Mouse (Mus musculus): ENCODE measurements around the gene Fibp. TPM values are rescaled to one million over a fixed set of nuclear protein-coding genes. Genes with fewer than 3 reads are reported as not detected.

The Fibp gene
- polyA plus RNA-seq, 1 experiment from 2014 or later, result 192 TPM

- H3K36me3 ChIP-seq, result peaks cover 4% of the 10 kb centered on the region
- H3K9me3 ChIP-seq, result no peaks in the 10 kb centered on the region
- H3K4me3 ChIP-seq (replicated peaks), result peak overlapping the region; percentile 79
- ATAC-seq, result peak; percentile 93
- peak overlapping the region; percentile 97 for H3K27ac ChIP-seq
- H3K4me2 ChIP-seq (replicated peaks), result peak overlapping the region; percentile 99
- WGBS, result under 1% methylated on average over 69 of the region's 70 CpGs
- H3K9ac ChIP-seq (replicated peaks), result peak overlapping the region; percentile 93
- H3K4me1 ChIP-seq (replicated peaks), result peaks cover 45% of the 10 kb centered on the region
- H3K27me3 ChIP-seq, result peaks cover 15% of the 10 kb centered on the region
These were observed 3.3 kb upstream of the Fibp start for GRCm38 (mm10) chr19:5456922-5457745.

GRCm38 (mm10) chr19:5457746-5458442 lies 2.5 kb upstream of the Fibp start, which contains the start of gene Ccdc85b:
Gene Ccdc85b (minus strand): TSS chr19:5457894.
- 15% methylated on average over 14 of the region's 14 CpGs for WGBS
- peak within 1 kb of the TSS; percentile 79 for H3K4me3 ChIP-seq (replicated peaks)
- peak within 1 kb of the TSS; percentile 93 for H3K9ac ChIP-seq (replicated peaks)
- H3K9me3 ChIP-seq, result no peaks in the 10 kb centered on the region
- peaks cover 10% of the 10 kb centered on the region for H3K36me3 ChIP-seq
- H3K4me1 ChIP-seq (replicated peaks), result peaks cover 45% of the 10 kb centered on the region
- H3K27me3 ChIP-seq, result peaks cover 15% of the 10 kb centered on the region
- peak; percentile 18; the same call in 1 of the 2 replicates for ATAC-seq
- H3K4me2 ChIP-seq (replicated peaks), result peak within 1 kb of the TSS; percentile 99
- peak within 1 kb of the TSS; percentile 97 for H3K27ac ChIP-seq

GRCm38 (mm10) chr19:5459019-5459418 lies 1.4 kb upstream of the Fibp start:
- 73% methylated on average over 7 of the region's 7 CpGs for WGBS
- H3K4me2 ChIP-seq (replicated peaks), result no peak overlapping the region
- peaks cover 53% of the 10 kb centered on the region for H3K4me1 ChIP-seq (replicated peaks)
- H3K27me3 ChIP-seq, result peaks cover 15% of the 10 kb centered on the region
- H3K9ac ChIP-seq (replicated peaks), result no peak overlapping the region
- H3K36me3 ChIP-seq, result peaks cover 14% of the 10 kb centered on the region
- no peaks in the 10 kb centered on the region for H3K9me3 ChIP-seq
- ATAC-seq, result no peak
- H3K4me3 ChIP-seq (replicated peaks), result no peak overlapping the region
- no peak overlapping the region for H3K27ac ChIP-seq

DNA sequence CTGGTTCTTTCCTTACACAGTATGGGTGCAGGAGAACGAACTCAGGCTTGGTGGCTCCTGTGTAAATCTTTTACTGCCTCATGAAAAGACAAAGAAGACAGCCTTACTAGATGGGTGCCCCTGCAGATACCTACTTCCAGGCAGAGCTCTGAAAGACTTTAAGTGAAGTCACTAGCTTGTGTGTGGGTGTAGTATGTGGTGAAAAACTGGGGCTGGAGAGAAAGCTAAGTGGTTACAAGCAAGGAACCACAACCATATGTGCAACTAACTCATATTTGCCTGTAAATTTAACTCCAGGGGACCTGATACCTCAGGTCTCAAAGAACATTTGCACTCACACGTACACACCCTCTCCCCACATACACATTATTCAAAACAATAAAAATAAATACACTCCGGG lies 519 bp upstream of the Fibp start:
- Histone ChIP-seq H3K36me3 (peaks cover 21% of the 10 kb centered on the region), H3K27ac (peak overlapping the region; percentile 82), H3K4me1 (replicated peaks) (peaks cover 58% of the 10 kb centered on the region), H3K9me3 (no peaks in the 10 kb centered on the region), H3K4me3 (replicated peaks) (peak overlapping the region; percentile 77), H3K9ac (replicated peaks) (peak overlapping the region; percentile 85), H3K4me2 (replicated peaks) (peak overlapping the region; percentile 86), H3K27me3 (peaks cover 15% of the 10 kb centered on the region)
- no peak for ATAC-seq
- 23% methylated on average over 3 of the region's 3 CpGs for WGBS

DNA sequence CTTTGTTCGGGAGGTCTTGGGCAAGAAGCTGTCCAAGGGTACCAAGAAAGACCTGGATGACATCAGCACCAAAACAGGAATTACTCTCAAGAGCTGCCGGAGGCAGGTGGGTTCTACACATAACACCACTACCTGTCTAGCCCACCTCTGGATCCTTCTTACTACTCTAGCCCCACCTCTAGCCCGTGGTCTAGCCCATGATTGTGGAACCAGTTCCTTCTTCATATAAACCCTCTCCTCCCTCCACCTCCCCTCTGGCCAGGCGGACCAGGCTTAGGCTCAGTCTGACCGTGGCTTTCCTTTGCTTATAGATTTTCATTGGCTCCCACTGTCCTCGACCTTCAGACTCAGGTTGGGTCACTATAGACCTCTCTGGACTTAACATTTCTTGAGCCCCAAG lies 996 bp downstream of the Fibp start:
- no peak for ATAC-seq
- Histone ChIP-seq H3K4me2 (replicated peaks) (peak overlapping the region; percentile 86), H3K4me1 (replicated peaks) (peaks cover 50% of the 10 kb centered on the region), H3K9me3 (no peaks in the 10 kb centered on the region), H3K27ac (no peak overlapping the region), H3K27me3 (peaks cover 15% of the 10 kb centered on the region), H3K4me3 (replicated peaks) (peak overlapping the region; percentile 77), H3K36me3 (peaks cover 36% of the 10 kb centered on the region), H3K9ac (replicated peaks) (peak overlapping the region; percentile 85)
- WGBS, result 85% methylated on average over 6 of the region's 6 CpGs

DNA sequence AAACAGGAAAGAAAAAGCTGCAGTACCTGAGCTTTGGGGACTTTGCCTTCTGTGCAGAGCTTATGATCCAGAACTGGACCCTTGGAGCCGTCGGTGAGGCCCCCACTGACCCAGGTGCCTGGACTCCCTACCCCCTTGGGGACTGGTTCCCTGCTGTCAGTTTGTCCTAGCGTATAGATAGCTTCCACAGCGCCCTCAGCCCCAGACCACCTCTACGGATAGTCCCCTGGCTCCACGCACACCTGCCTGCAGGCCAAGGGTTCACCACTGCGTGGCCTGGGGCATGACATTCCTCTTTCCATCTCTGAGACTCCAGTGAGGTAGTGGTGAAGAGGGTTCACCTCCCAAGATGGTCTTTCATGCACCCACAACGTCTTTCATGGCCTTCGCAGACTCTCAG lies 2.8 kb downstream of the Fibp start:
- Histone ChIP-seq H3K4me1 (replicated peaks) (peaks cover 38% of the 10 kb centered on the region), H3K36me3 (peaks cover 52% of the 10 kb centered on the region), H3K9ac (replicated peaks) (no peak overlapping the region), H3K4me3 (replicated peaks) (no peak overlapping the region; the same call in 1 of the 2 replicates), H3K27ac (0 out of 2 replicates have a peak overlapping the region, but pooled peaks have one; percentile 3), H3K27me3 (peaks cover 13% of the 10 kb centered on the region), H3K4me2 (replicated peaks) (no peak overlapping the region), H3K9me3 (no peaks in the 10 kb centered on the region)
- WGBS, result 88% methylated on average over 9 of the region's 9 CpGs
- ATAC-seq, result no peak

DNA sequence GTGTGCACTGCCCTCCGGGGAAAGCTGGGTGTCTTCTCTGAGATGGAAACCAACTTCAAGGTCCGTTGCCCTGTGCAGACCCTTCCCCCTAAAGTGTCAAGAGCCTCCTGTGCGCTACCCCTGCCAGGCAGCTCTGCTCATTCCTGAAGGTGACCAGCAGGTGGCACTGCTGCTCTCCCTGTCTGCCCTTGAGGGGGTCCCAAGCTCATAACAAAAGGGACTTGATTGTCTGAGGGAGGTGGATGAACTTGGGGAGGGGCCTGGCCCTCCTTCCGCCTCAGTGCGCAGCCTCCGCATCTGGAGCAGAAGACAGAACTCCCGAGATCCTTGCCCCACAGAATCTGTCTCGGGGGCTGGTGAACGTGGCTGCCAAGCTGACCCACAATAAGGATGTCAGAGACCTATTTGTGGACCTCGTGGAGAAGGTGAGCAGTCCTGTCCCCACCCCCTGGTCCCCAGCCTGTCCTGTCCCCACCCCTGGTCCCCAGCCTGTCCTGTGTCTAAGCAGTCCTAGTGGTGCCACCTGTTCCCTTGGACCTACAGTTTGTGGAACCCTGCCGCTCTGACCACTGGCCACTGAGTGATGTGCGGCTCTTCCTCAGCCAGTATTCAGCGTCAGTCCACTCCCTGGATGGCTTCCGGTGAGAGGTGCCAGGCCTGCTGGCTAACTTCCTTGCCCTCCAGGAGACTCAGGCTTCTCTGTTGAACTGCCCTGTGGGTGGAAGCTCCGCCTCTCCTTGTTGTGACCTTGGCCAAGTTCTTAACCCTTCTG lies 3.6 kb downstream of the Fibp start:
- Histone ChIP-seq H3K4me2 (replicated peaks) (peak overlapping the region; percentile 55), H3K4me1 (replicated peaks) (peaks cover 38% of the 10 kb centered on the region), H3K4me3 (replicated peaks) (peak overlapping the region; percentile 35), H3K9ac (replicated peaks) (peak overlapping the region; percentile 66), H3K27me3 (peaks cover 6% of the 10 kb centered on the region), H3K9me3 (no peaks in the 10 kb centered on the region), H3K27ac (peak overlapping the region; percentile 76), H3K36me3 (peaks cover 52% of the 10 kb centered on the region)
- ATAC-seq, result peak; percentile 72
- 40% methylated on average over 15 of the region's 15 CpGs for WGBS

GRCm38 (mm10) chr19:5465037-5465436 lies 4.6 kb downstream of the Fibp start:
- ATAC-seq, result no peak
- no peak overlapping the region for H3K27ac ChIP-seq
- H3K36me3 ChIP-seq, result peaks cover 52% of the 10 kb centered on the region
- peaks cover 35% of the 10 kb centered on the region for H3K4me1 ChIP-seq (replicated peaks)
- H3K27me3 ChIP-seq, result no peaks in the 10 kb centered on the region
- H3K4me2 ChIP-seq (replicated peaks), result no peak overlapping the region
- H3K4me3 ChIP-seq (replicated peaks), result no peak overlapping the region
- 94% methylated on average over 8 of the region's 8 CpGs for WGBS
- H3K9ac ChIP-seq (replicated peaks), result no peak overlapping the region
- no peaks in the 10 kb centered on the region for H3K9me3 ChIP-seq

DNA sequence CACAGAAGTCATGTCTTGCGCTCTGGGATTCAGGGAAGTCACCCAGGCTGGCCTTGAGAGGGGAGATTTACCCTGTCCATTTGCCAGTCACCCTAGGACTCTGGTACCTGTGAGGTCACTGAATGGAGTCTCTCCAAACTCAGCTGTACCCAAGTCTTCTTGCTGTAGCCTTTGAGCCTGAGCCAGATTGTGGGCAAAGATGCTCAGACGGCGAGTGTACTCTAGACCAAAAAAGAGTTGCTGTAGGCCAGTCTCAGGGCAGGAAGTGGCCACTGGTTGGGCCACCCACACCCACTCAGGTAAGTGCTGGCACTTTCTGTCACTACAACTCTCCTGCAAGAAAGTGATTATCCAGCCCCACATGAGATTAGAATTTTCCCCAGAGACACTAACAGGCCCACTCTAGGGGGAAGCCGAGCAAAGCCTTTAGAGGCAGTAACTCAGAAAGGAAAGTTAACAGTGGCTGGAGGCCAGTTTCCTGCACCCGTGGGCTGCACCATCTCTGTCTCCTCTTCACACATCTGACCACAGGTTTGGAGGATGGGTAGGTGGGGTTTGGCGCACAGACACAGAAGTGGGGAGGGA lies 6.6 kb downstream of the Fibp start:
- Histone ChIP-seq H3K36me3 (peaks cover 52% of the 10 kb centered on the region), H3K4me2 (replicated peaks) (no peak overlapping the region), H3K9me3 (no peaks in the 10 kb centered on the region), H3K9ac (replicated peaks) (0 out of 2 replicates have a peak overlapping the region, but pooled peaks have one; percentile 14), H3K27ac (no peak overlapping the region), H3K4me1 (replicated peaks) (peaks cover 26% of the 10 kb centered on the region), H3K27me3 (no peaks in the 10 kb centered on the region), H3K4me3 (replicated peaks) (no peak overlapping the region)
- ATAC-seq, result no peak
- WGBS, result 98% methylated on average over 6 of the region's 6 CpGs

DNA sequence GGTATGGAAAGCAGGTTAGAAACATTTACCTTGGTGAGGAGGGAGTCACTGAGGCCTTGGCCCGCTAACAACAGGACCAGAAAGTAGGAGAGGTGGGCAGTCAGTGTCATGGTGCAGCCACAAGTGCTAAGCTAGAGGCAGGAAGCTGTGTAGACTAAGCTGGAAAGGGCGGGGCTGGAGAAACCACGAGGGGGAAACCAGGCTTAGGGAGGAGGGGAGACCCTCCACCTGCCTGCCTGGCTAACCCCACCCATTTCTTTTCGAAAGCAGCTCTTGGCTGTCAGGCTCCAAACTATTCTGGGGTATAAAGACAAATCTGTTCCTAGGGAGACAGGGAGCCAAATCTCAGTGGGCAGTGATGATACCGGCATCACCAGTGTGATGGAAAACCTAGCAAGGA lies 8.0 kb downstream of the Fibp start, which contains the start of gene Ctsw:
Ctsw (minus strand) TSS at position 134 of the 400 bp plus-strand sequence.
- WGBS, result 65% methylated on average over 5 of the region's 5 CpGs
- no peak for ATAC-seq

GRCm38 (mm10) chr19:5471846-5472245 lies 11.4 kb downstream of the Fibp start:
- H3K4me3 ChIP-seq (replicated peaks), result no peak overlapping the region
- no peaks in the 10 kb centered on the region for H3K9me3 ChIP-seq
- H3K4me2 ChIP-seq (replicated peaks), result no peak overlapping the region
- no peaks in the 10 kb centered on the region for H3K27me3 ChIP-seq
- 52% methylated on average over 5 of the region's 5 CpGs for WGBS
- no peak for ATAC-seq
- no peak overlapping the region for H3K9ac ChIP-seq (replicated peaks)
- H3K27ac ChIP-seq, result peak overlapping the region; percentile 36; the same call in 1 of the 2 replicates
- H3K36me3 ChIP-seq, result peaks cover 12% of the 10 kb centered on the region
- H3K4me1 ChIP-seq (replicated peaks), result peaks cover 30% of the 10 kb centered on the region

More for the DNA sequence above, 8.0 kb downstream of the Fibp start, which contains the start of gene Ctsw:
- H3K9ac ChIP-seq (replicated peaks), result no peak within 1 kb of the TSS
- H3K4me3 ChIP-seq (replicated peaks), result no peak within 1 kb of the TSS
- no peak within 1 kb of the TSS for H3K27ac ChIP-seq
- H3K36me3 ChIP-seq, result peaks cover 41% of the 10 kb centered on the region
- H3K27me3 ChIP-seq, result no peaks in the 10 kb centered on the region
- no peak within 1 kb of the TSS for H3K4me2 ChIP-seq (replicated peaks)
- peaks cover 24% of the 10 kb centered on the region for H3K4me1 ChIP-seq (replicated peaks)
- no peaks in the 10 kb centered on the region for H3K9me3 ChIP-seq

Data from midbrain, embryonic 13.5 days (tissue).